Mouse (Mus musculus): ENCODE data around the gene Rnf113a2. TPM values are rescaled to one million over a fixed set of nuclear protein-coding genes. Genes with fewer than 3 reads are reported as not detected.

The Rnf113a2 gene
- total and polyA plus RNA-seq, 2 experiments from 2014 or later: 16.5 to 20.4 TPM

GRCm38 (mm10) chr12:84459845-84460244 lies 42.8 kb downstream of the Rnf113a2 start:
- Histone ChIP-seq H3K9me3 (ENCODE audit: low read length) (no peaks in the 10 kb centered on the region), H3K4me3 (ENCODE audit: low read depth, low read length) (no peak overlapping the region), H3K4me2 (ENCODE audit: low read depth) (no peak overlapping the region), H3K36me3 (ENCODE audit: insufficient read depth) (peaks cover 29% of the 10 kb centered on the region), H3K27ac (ENCODE audit: low read depth, low read length) (no peak overlapping the region), H3K4me1 (ENCODE audit: insufficient read depth) (no peaks in the 10 kb centered on the region), H3K9ac (no peak overlapping the region), H3K27me3 (ENCODE audit: insufficient read depth, low read length) (no peaks in the 10 kb centered on the region)
- no peak for TF ChIP-seq CTCF (IDR thresholded peaks at IDR 0.05; ENCODE audit: low read depth)
- 60% methylated on average over 1 of the region's 1 CpGs for WGBS
- ATAC-seq: no peak
- DNase-seq: no peak

- Histone ChIP-seq H3K9ac (no peak overlapping the region), H3K36me3 (ENCODE audit: insufficient read depth) (peaks cover 31% of the 10 kb centered on the region), H3K4me1 (ENCODE audit: insufficient read depth) (no peaks in the 10 kb centered on the region), H3K9me3 (ENCODE audit: low read length) (no peaks in the 10 kb centered on the region), H3K4me2 (ENCODE audit: low read depth) (no peak overlapping the region), H3K4me3 (ENCODE audit: low read depth, low read length) (no peak overlapping the region), H3K27ac (ENCODE audit: low read depth, low read length) (no peak overlapping the region), H3K27me3 (ENCODE audit: insufficient read depth, low read length) (no peaks in the 10 kb centered on the region)
- WGBS: 91% methylated on average over 5 of the region's 5 CpGs
- DNase-seq (no peak), ATAC-seq (no peak)
- no peak for TF ChIP-seq CTCF (IDR thresholded peaks at IDR 0.05; ENCODE audit: low read depth)
These were observed 44.4 kb downstream of the Rnf113a2 start for GRCm38 (mm10) chr12:84461416-84461815.

- Histone ChIP-seq H3K4me1 (ENCODE audit: insufficient read depth) (no peaks in the 10 kb centered on the region), H3K27me3 (ENCODE audit: insufficient read depth, low read length) (no peaks in the 10 kb centered on the region), H3K36me3 (ENCODE audit: insufficient read depth) (peaks cover 32% of the 10 kb centered on the region), H3K9me3 (ENCODE audit: low read length) (no peaks in the 10 kb centered on the region), H3K4me2 (ENCODE audit: low read depth) (no peak overlapping the region), H3K4me3 (ENCODE audit: low read depth, low read length) (no peak overlapping the region), H3K9ac (no peak overlapping the region), H3K27ac (ENCODE audit: low read depth, low read length) (no peak overlapping the region)
- DNase-seq (no peak), ATAC-seq (no peak)
- WGBS: 85% methylated on average over 3 of the region's 3 CpGs
- no peak for TF ChIP-seq CTCF (IDR thresholded peaks at IDR 0.05; ENCODE audit: low read depth)
These were observed 45.9 kb downstream of the Rnf113a2 start for GRCm38 (mm10) chr12:84462856-84463255.

Other genes starting within 250 kb of the Rnf113a2 start
- 7.0 and 7.9 TPM in 2 replicates for gene Elmsan1, start 198.3 kb upstream of the Rnf113a2 start, total RNA-seq (2014; rRNA removed)
- gene Elmsan1, start 198.3 kb upstream of the Rnf113a2 start, polyA plus RNA-seq (2015; fragmentation: Nextera tagmentation; extraction: Ambion mirVana): 2.2 and 2.5 TPM in 2 replicates
- gene Ptgr2, start 132.0 kb upstream of the Rnf113a2 start, total RNA-seq (2014; rRNA removed): 14.5 and 18.7 TPM in 2 replicates
- 11.0 and 17.3 TPM in 2 replicates for gene Ptgr2, start 132.0 kb upstream of the Rnf113a2 start, polyA plus RNA-seq (2015; fragmentation: Nextera tagmentation; extraction: Ambion mirVana)
- 73.2 and 88.7 TPM in 2 replicates for gene Zfp410, start 100.3 kb upstream of the Rnf113a2 start, total RNA-seq (2014; rRNA removed)
- gene Zfp410, start 100.3 kb upstream of the Rnf113a2 start, polyA plus RNA-seq (2015; fragmentation: Nextera tagmentation; extraction: Ambion mirVana): 48.7 and 52.2 TPM in 2 replicates
- 62.0 and 83.1 TPM in 2 replicates for gene Coq6, start 55.5 kb upstream of the Rnf113a2 start, total RNA-seq (2014; rRNA removed)
- 39.7 and 40.4 TPM in 2 replicates for gene Coq6, start 55.5 kb upstream of the Rnf113a2 start, polyA plus RNA-seq (2015; fragmentation: Nextera tagmentation; extraction: Ambion mirVana)
- 9.7 and 9.9 TPM in 2 replicates for gene Fam161b, start 55.4 kb upstream of the Rnf113a2 start, total RNA-seq (2014; rRNA removed)
- gene Fam161b, start 55.4 kb upstream of the Rnf113a2 start, polyA plus RNA-seq (2015; fragmentation: Nextera tagmentation; extraction: Ambion mirVana): 6.6 and 9.2 TPM in 2 replicates
- gene Entpd5, start 8.2 kb upstream of the Rnf113a2 start, total RNA-seq (2014; rRNA removed): 12.5 and 14.0 TPM in 2 replicates
- 9.5 and 12.4 TPM in 2 replicates for gene Entpd5, start 8.2 kb upstream of the Rnf113a2 start, polyA plus RNA-seq (2015; fragmentation: Nextera tagmentation; extraction: Ambion mirVana)
- gene Bbof1, start 8.1 kb upstream of the Rnf113a2 start, total RNA-seq (2014; rRNA removed): 3.0 and 4.0 TPM in 2 replicates
- gene Bbof1, start 8.1 kb upstream of the Rnf113a2 start, polyA plus RNA-seq (2015; fragmentation: Nextera tagmentation; extraction: Ambion mirVana): 2.3 and 3.0 TPM in 2 replicates
- 29.8 and 35.9 TPM in 2 replicates for gene Aldh6a1, start 33.8 kb downstream of the Rnf113a2 start, total RNA-seq (2014; rRNA removed)
- 28.8 and 33.9 TPM in 2 replicates for gene Aldh6a1, start 33.8 kb downstream of the Rnf113a2 start, polyA plus RNA-seq (2015; fragmentation: Nextera tagmentation; extraction: Ambion mirVana)
- gene Lin52, start 34.2 kb downstream of the Rnf113a2 start, total RNA-seq (2014; rRNA removed): 18.2 and 22.1 TPM in 2 replicates
- 18.1 and 23.6 TPM in 2 replicates for gene Lin52, start 34.2 kb downstream of the Rnf113a2 start, polyA plus RNA-seq (2015; fragmentation: Nextera tagmentation; extraction: Ambion mirVana)
- gene Vsx2, start 152.6 kb downstream of the Rnf113a2 start, total RNA-seq (2014; rRNA removed): 0.46 and 0.67 TPM in 2 replicates
- 0.05 and 0.10 TPM in 2 replicates for gene Vsx2, start 152.6 kb downstream of the Rnf113a2 start, polyA plus RNA-seq (2015; fragmentation: Nextera tagmentation; extraction: Ambion mirVana)
- gene Abcd4, start 200.2 kb downstream of the Rnf113a2 start, total RNA-seq (2014; rRNA removed): 6.5 and 8.0 TPM in 2 replicates
- 3.9 and 6.7 TPM in 2 replicates for gene Abcd4, start 200.2 kb downstream of the Rnf113a2 start, polyA plus RNA-seq (2015; fragmentation: Nextera tagmentation; extraction: Ambion mirVana)
- gene Vrtn, start 223.8 kb downstream of the Rnf113a2 start, total RNA-seq (2014; rRNA removed): not detected in 2 replicates
- 0.06 TPM in 2 replicates for gene Vrtn, start 223.8 kb downstream of the Rnf113a2 start, polyA plus RNA-seq (2015; fragmentation: Nextera tagmentation; extraction: Ambion mirVana)